Mouse (Mus musculus) C2C12 (cell line): Measurements from ENCODE around the gene Ebi3.
A peak's percentile ranks its signal among the peaks of the same experiment; 100 is the strongest.

ENCODE experiments used
- CTCF ChIP-seq: IDR thresholded peaks from one replicate; pipeline ENCODE4 v1.5.1; 2011; ENCODE audit not compliant: control insufficient read depth, insufficient read depth, insufficient read length
- MYOG ChIP-seq: IDR thresholded peaks from one replicate; pipeline ENCODE4 v1.6.1; 2011; ENCODE audit not compliant: control insufficient read depth, insufficient read length; ENCODE audit errors: extremely low read depth

DNA sequence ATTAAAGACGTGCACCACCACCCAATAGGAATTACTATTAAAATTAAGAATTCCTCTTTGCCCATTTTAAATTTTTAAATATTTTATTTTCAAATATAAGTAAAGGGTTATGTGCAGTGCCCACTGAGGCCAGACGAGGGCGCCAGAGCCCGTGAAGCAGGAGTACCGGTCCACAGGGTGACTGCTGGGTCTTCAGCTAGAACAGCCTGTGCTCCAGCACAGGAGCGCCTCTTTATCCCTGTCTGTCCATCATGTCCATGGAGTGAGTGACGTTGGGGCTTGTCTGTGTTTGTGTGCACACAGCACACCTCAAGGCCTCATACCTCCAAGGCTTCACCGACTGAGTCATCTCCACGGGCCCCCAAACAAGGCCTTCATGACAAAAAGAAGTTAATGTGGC lies 4.7 kb downstream of the Ebi3 start:
- TF ChIP-seq MYOG, result no peak
- peak; percentile 66 for TF ChIP-seq CTCF
